Mouse (Mus musculus): Measurements from ENCODE around the gene Sclt1.

GRCm38 (mm10) chr3:41612211-41612610 is 130.1 kb downstream of the Sclt1 start:
- TF ChIP-seq POLR2A (IDR thresholded peaks at IDR 0.05; ENCODE audit: insufficient read depth, low read depth, low read length) (no peak), EP300 (IDR thresholded peaks at IDR 0.05; ENCODE audit: insufficient read depth, low read depth, low read length) (no peak)

Data from heart, adult 2 months (tissue).